Mouse (Mus musculus): ENCODE data around the gene Frat1.

The Frat1 gene

DNA sequence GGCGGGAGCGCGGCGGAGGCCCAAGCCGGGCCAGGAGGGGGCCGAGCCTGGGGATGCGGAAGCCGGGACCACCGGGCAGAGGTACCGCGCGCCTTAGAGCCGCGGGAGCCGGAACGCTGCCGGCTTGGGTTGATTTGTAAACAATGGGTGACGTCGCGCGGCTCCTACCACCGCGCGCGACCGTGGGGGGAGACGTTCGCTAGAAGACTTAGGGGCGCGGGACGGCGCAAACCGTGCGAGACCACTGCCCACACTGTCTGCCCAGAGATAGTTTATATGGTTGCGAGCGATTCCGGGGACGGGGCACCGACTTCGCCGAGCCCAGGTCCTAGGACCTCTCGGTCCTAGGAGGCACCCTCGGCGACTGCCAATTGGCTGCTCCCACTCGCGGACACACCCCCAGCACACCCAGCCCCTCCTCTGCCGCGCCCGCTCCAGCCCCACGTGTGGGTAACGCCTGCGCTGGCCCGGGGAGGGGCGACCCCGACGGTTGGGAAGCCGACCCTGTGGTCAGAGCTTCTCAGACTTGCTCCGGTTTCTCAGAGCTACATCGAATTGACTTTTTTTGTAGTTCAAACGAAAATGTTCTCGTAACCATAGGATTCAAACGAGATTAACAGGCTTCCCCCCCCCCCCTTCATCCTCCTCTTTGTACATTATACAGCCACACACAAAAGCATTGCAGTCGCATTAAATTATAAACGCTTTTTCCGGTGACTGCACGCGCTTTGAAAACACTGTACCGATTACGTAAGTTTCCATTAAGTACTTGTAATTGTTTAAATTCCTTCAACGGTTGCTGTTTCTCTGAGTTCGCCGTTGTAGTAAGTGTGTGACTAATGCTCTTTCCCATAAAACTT lies 18.5 kb downstream of the Frat1 start, which contains the start of gene Frat2:
Gene Frat2, minus strand, starts transcription at position 141 of the 860 bp plus-strand sequence.
- peak; percentile 34; the same call in 1 of the 2 replicates for TF ChIP-seq GATA4 (IDR thresholded peaks at IDR 0.05; ENCODE audit: insufficient replicate concordance, low read length)

DNA sequence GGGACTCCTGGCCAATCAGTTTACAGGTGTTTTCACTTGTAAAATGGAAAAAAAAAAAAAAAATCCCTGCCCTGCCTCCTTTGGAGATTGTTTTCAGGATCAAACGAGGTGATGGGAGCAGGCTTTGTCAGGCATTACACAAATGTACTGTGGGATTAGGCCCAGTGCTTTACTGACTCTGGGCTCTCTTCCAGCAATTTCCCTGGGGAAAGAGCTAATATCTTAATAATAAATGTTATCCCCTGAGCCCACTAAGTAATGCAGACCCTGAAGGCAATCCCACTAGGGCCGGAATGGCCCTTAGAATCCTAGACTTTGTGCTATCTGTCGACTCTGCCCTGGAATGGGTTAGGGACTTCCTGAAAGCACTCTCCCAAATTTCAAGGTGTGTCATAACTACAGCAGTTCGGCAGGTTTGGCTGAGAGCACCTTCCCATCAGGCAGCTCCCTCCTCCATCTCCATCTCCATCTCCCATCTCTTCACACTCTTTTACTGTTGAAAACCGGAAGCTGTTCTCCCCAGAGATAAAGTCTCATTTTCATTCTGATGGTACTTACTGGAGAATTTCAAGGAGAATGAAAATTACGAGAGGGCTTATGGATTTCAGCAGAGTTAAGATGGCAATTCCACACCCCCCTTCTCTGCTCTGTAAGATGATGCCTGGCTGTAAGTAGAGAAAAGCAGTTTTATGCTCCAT lies 20.4 kb downstream of the Frat1 start:
- no peak for TF ChIP-seq GATA4 (IDR thresholded peaks at IDR 0.05; ENCODE audit: insufficient replicate concordance, low read length)

DNA sequence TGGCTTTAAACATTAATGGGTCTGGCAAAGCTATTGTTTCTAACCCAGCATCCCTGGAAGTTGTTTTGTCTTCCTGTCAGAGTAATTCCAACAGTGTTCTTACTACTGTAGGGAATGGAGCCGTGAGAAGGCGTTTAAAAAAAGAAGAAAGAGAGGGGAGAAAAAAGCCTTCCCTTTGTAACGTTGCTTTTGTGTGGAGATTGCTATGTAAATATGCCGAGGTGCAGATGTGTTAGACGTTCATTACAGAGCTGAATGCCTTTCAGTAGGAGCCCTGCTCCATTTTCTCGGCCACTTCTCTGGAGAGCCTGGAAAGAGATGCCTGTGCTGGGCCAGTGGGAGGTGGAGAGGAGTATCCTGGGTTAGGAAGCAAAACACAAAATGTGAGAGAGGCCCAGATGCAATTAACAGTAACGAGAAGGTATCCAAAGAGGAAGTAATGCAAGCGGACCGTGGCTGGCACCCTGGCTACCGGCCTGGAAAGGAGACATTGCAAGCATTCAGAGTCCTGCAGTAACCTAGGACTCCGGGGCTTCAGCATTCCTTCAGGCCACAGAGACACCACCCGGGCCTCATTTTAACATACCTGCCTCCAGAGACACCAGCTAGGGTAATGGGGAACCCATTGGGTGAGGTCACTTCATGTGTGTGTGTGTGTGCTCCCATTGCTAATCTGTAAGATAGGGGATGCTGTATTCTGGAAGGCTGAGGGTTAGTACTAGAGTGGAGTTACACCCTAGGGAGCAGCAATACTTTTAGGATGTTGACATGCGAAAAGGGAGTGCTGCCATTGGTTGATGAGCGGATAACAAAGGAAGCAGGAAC lies 21.2 kb downstream of the Frat1 start:
- no peak for TF ChIP-seq GATA4 (IDR thresholded peaks at IDR 0.05; ENCODE audit: insufficient replicate concordance, low read length)

- no peak for TF ChIP-seq GATA4 (IDR thresholded peaks at IDR 0.05; ENCODE audit: insufficient replicate concordance, low read length)
Measured at GRCm38 (mm10) chr19:41852423-41852822, 22.7 kb downstream of the Frat1 start.

GRCm38 (mm10) chr19:41857086-41857762 lies 27.5 kb downstream of the Frat1 start:
- no peak for TF ChIP-seq GATA4 (IDR thresholded peaks at IDR 0.05; ENCODE audit: insufficient replicate concordance, low read length)

DNA sequence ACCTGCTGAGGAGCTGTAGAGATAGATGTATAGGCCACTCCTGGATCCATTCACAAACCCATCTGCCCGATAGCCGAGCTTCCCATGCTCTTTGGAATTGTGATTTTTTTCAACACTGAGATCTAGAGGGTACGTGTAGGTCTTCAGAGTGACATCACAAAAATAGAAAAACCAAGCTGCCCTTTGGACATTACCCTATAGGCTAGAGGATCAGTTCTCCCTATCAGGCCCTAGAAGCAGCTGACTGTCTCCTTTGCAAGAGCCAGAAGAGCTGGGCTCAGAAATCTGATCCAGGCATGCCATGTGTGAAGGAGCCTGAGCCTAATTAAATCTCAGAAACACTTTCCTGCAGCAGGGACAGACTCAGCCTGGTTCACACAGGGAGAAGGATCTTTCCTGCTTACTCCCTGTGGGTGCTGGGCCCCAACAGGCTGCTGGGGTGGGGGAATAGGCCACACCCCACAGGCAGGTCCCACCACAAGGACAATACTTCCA lies 28.1 kb downstream of the Frat1 start:
- no peak for TF ChIP-seq GATA4 (IDR thresholded peaks at IDR 0.05; ENCODE audit: insufficient replicate concordance, low read length)

DNA sequence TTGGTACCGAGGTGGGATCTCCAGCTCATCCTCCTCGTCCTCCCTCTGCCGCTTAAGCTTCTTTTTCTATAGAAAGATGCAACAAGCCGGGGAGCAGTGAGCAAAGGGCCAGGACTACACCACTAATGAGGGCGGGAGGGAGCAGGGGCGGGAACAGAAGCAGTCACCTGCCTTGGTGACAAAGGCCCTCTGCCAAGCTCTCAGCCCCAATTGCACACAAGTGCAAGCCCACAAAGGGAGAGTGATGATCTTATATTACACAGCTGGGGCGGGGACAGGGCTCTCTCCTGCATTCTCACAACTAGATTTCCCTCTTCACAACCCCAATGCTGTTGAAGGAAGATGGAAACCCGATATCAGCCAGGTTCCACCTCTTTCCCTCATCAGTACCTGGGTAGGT lies 36.9 kb downstream of the Frat1 start:
- TF ChIP-seq GATA4 (IDR thresholded peaks at IDR 0.05; ENCODE audit: insufficient replicate concordance, low read length): no peak

DNA sequence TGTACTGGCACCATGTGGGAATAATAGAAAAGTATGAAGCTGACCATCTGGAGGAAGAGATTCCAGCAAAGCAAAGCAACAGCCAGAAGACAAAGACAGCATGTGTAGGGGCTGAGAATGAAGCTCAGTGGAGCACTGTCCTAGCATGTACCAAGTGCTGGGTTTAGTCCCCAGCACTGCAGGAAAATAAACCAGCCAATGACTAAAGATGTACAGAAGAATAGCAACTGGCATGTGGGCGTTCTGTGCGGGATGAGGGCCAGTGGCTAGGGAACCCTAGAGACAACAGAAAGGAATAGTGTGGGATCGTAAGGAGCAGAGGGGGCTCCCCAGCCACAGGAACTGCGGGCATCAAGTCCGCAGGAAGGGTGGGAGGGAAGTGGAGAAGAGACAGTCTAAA lies 39.5 kb downstream of the Frat1 start:
- TF ChIP-seq GATA4 (IDR thresholded peaks at IDR 0.05; ENCODE audit: insufficient replicate concordance, low read length): no peak

DNA sequence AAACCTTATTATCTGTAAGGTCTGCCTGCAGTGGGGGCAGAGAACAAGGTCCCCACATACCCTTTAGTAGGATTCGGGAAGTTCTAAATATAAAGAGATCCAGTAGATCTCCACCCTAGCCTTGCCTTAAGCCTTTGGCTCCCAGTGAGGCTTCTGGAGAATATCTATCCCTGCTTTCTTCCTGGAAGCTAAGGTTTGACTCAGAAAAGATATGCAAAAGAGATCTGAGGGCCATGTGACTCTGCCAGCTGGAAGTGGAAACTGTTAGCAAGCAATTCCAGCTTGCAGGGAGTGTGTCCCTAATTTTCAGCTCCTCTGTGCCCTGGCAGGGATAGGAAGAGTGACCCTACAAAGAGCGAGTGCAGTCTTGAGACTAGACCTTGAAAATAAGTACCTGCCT lies 42.5 kb downstream of the Frat1 start:
- no peak for TF ChIP-seq GATA4 (IDR thresholded peaks at IDR 0.05; ENCODE audit: insufficient replicate concordance, low read length)

DNA sequence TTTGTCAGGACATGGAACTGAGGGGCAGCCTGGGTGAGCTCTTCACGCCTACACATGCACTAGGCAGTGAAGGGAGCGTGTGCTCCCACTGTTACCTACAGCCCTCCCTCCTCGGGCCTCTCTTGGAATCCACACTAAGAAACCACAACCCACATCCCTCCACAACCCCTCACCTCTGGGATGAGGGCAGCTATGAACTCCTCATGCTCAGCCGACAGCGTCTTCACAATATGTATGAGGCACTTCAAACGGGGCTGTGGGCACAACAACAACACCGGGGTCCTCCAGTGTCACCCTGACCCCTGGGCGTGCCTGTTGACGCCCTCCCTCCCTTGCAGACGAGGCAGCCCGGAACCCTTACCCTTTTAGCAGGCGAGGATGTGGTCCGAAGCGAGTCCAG lies 44.6 kb downstream of the Frat1 start:
- TF ChIP-seq GATA4 (IDR thresholded peaks at IDR 0.05; ENCODE audit: insufficient replicate concordance, low read length): no peak

- no peak for TF ChIP-seq GATA4 (IDR thresholded peaks at IDR 0.05; ENCODE audit: insufficient replicate concordance, low read length)
Measured at GRCm38 (mm10) chr19:41881842-41882241, 52.1 kb downstream of the Frat1 start.

Data from liver, adult (tissue).